Mouse (Mus musculus) liver, embryonic 14.5 days (tissue): Measurements from ENCODE around the gene Jmjd1c.

Experiments used
- CTCF ChIP-seq: IDR thresholded peaks from 2 replicates; pipeline ENCODE4 v1.5.1; 2016; ENCODE audit warnings: antibody characterized with exemption, low read depth, control low read depth
- EP300 ChIP-seq: IDR thresholded peaks from 2 replicates; pipeline ENCODE4 v1.6.1; 2016; ENCODE audit warnings: antibody characterized with exemption, low read depth

GRCm38 (mm10) chr10:67226543-67226942, 130.6 kb downstream of the Jmjd1c start:
- no peak for TF ChIP-seq CTCF
- no peak for TF ChIP-seq EP300
